Mouse (Mus musculus): ENCODE data around the gene Mettl17.
"Not testable (repeated sequence)": the region's sequence is repeated elsewhere in the genome, so short reads cannot be mapped to it uniquely, and the experiment has no call there.

The Mettl17 gene

GRCm38 (mm10) chr14:51896539-51897170 is 12.0 kb downstream of the Mettl17 start:
- DNase-seq (ENCODE audit: low spot score), result no peak

- DNase-seq (ENCODE audit: low spot score), result no peak
Measured at GRCm38 (mm10) chr14:51899351-51899750, 14.7 kb downstream of the Mettl17 start.

GRCm38 (mm10) chr14:51902806-51903710 is 18.4 kb downstream of the Mettl17 start:
- peak; percentile 75 for DNase-seq (ENCODE audit: low spot score)

- DNase-seq (ENCODE audit: low spot score), result no peak
Measured at GRCm38 (mm10) chr14:51903782-51904181, 19.1 kb downstream of the Mettl17 start.

- no peak for DNase-seq (ENCODE audit: low spot score)
Measured at GRCm38 (mm10) chr14:51904706-51905105, 20.1 kb downstream of the Mettl17 start.

- DNase-seq (ENCODE audit: low spot score), result no peak
Measured at GRCm38 (mm10) chr14:51906102-51906501, 21.5 kb downstream of the Mettl17 start.

- no peak for DNase-seq (ENCODE audit: low spot score)
Measured at GRCm38 (mm10) chr14:51911301-51911700, 26.7 kb downstream of the Mettl17 start.

- DNase-seq (ENCODE audit: low spot score), result no peak
Measured at GRCm38 (mm10) chr14:51912391-51913061, 27.9 kb downstream of the Mettl17 start.

- no peak for DNase-seq (ENCODE audit: low spot score)
Measured at GRCm38 (mm10) chr14:51913062-51913959, 28.7 kb downstream of the Mettl17 start.

- DNase-seq (ENCODE audit: low spot score), result no peak
Measured at GRCm38 (mm10) chr14:51913960-51914762, 29.5 kb downstream of the Mettl17 start, which contains the start of gene Ndrg2. Ndrg2 (minus strand) TSS chr14:51914158.

- DNase-seq (ENCODE audit: low spot score), result no peak
Measured at GRCm38 (mm10) chr14:51915030-51915429, 30.4 kb downstream of the Mettl17 start.

GRCm38 (mm10) chr14:51916539-51916938 is 31.9 kb downstream of the Mettl17 start:
- no peak for DNase-seq (ENCODE audit: low spot score)

GRCm38 (mm10) chr14:51918125-51918524 is 33.5 kb downstream of the Mettl17 start, which contains the start of gene Tppp2:
Tppp2 (plus strand) TSS chr14:51918425.
- DNase-seq (ENCODE audit: low spot score), result no peak

- DNase-seq (ENCODE audit: low spot score), result no peak
Measured at GRCm38 (mm10) chr14:51918966-51919365, 34.3 kb downstream of the Mettl17 start.

- DNase-seq (ENCODE audit: low spot score), result no peak
Measured at GRCm38 (mm10) chr14:51921759-51922570, 37.3 kb downstream of the Mettl17 start.

GRCm38 (mm10) chr14:51922571-51922865 is 37.9 kb downstream of the Mettl17 start, which contains the start of gene Rnase13:
Rnase13 (minus strand) TSS chr14:51922773.
- no peak for DNase-seq (ENCODE audit: low spot score)

- no peak for DNase-seq (ENCODE audit: low spot score)
Measured at GRCm38 (mm10) chr14:51922910-51923309, 38.3 kb downstream of the Mettl17 start.

- DNase-seq (ENCODE audit: low spot score), result no peak
Measured at GRCm38 (mm10) chr14:51923492-51923891, 38.9 kb downstream of the Mettl17 start.

GRCm38 (mm10) chr14:51926930-51927329 is 42.3 kb downstream of the Mettl17 start:
- DNase-seq (ENCODE audit: low spot score), result not testable (repeated sequence)

Data from adipocyte (in vitro differentiated cells).